Mouse (Mus musculus) midbrain, embryonic 14.5 days (tissue): ENCODE results near the gene Padi6. TPM values are rescaled to one million over a fixed set of nuclear protein-coding genes. Genes with fewer than 3 reads are reported as not detected.
A peak's percentile ranks its signal among the peaks of the same experiment; 100 is the strongest.

Experiments used
- ATAC-seq: fragments of 200-750 bp; cut with Nextera tagmentation; 2 replicates; pipeline ENCODE4 v1.8.0; 2017; ENCODE audit warnings: moderate number of reproducible peaks, moderate library complexity; ENCODE audit not compliant: low FRiP score, low TSS enrichment
- DNase-seq: peaks from one replicate; pipeline ENCODE4 v3.0.0-alpha.2; 2015
- H3K27ac ChIP-seq: fragments of 300-500 bp; sonication (generic); replicated peaks from 2 replicates; pipeline ENCODE4 v1.5.1; 2014; ENCODE audit warnings: mild to moderate bottlenecking, low read depth, low read length, moderate library complexity
- H3K27me3 ChIP-seq: fragments of 300-500 bp; sonication (generic); 2 replicates; pipeline ENCODE4 v1.6.1; 2014; ENCODE audit warnings: low read length, control low read depth, mixed read lengths; ENCODE audit not compliant: control insufficient read depth, insufficient read depth
- H3K36me3 ChIP-seq: fragments of 300-500 bp; sonication (generic); 2 replicates; pipeline ENCODE4 v1.6.1; 2014; ENCODE audit warnings: low read length, control low read depth; ENCODE audit not compliant: control insufficient read depth, insufficient read depth
- H3K4me1 ChIP-seq: fragments of 300-500 bp; sonication (generic); 2 replicates; pipeline ENCODE4 v1.6.1; 2014; ENCODE audit warnings: mild to moderate bottlenecking, antibody characterized with exemption, low read length, control low read depth; ENCODE audit not compliant: control insufficient read depth, insufficient read depth
- H3K4me2 ChIP-seq: fragments of 300-500 bp; sonication (generic); 2 replicates; pipeline ENCODE4 v1.6.1; 2014; ENCODE audit warnings: mild to moderate bottlenecking, low read length, moderate library complexity
- H3K4me3 ChIP-seq: fragments of 300-500 bp; sonication (generic); replicated peaks from 2 replicates; pipeline ENCODE4 v1.5.1; 2014; ENCODE audit warnings: low read depth, low read length
- H3K9ac ChIP-seq: fragments of 300-500 bp; sonication (generic); replicated peaks from 2 replicates; pipeline ENCODE4 v1.6.1; 2014; ENCODE audit warnings: mild to moderate bottlenecking, low read length, moderate library complexity
- H3K9me3 ChIP-seq: fragments of 300-500 bp; sonication (generic); 2 replicates; pipeline ENCODE4 v1.6.1; 2016; ENCODE audit warnings: low read length, control low read depth, mixed read lengths; ENCODE audit not compliant: control insufficient read depth
- WGBS: fragments of 180-500 bp; shearing (Covaris S2); extraction: QIAGEN DNeasy Blood & Tissue Kit; methylation state at CpG from one replicate; pipeline ENCODE4 v1.1.7; 2014; 5-methylcytosine and 5-hydroxymethylcytosine counted together
- microRNA-seq: library from miRNA; unstranded; fragments of <30 nt; microRNA quantifications from one replicate; pipeline ENCODE4, GENCODE M21; 2016
- polyA plus RNA-seq: library from polyadenylated mRNA; unstranded; fragments of >200 nt; fragmentation: Nextera tagmentation; extraction: Ambion mirVana; gene quantifications from 2 replicates; pipeline ENCODE4 v1.2.1, GENCODE M21; 2014

Padi6 gene
- polyA plus RNA-seq, 1 experiment from 2014 or later: not detected

- Histone ChIP-seq H3K36me3 (no peaks in the 10 kb centered on the region), H3K4me1 (peaks cover 8% of the 10 kb centered on the region; the same call in 1 of the 2 replicates), H3K4me3 (no peak overlapping the region), H3K9ac (no peak overlapping the region), H3K27ac (no peak overlapping the region), H3K4me2 (no peak overlapping the region), H3K27me3 (no peaks in the 10 kb centered on the region), H3K9me3 (no peaks in the 10 kb centered on the region)
- WGBS: 28% methylated on average over 18 of the region's 18 CpGs
- ATAC-seq (no peak), DNase-seq (peak; percentile 84)
These were observed 62.6 kb downstream of the Padi6 start for GRCm38 (mm10) chr4:140679723-140680380.

- Histone ChIP-seq H3K4me1 (peaks cover 4% of the 10 kb centered on the region; the same call in 1 of the 2 replicates), H3K36me3 (no peaks in the 10 kb centered on the region), H3K9ac (no peak overlapping the region), H3K4me2 (no peak overlapping the region), H3K27me3 (no peaks in the 10 kb centered on the region), H3K4me3 (no peak overlapping the region), H3K9me3 (no peaks in the 10 kb centered on the region), H3K27ac (no peak overlapping the region)
- no peak for ATAC-seq
- peak; percentile 75 for DNase-seq
- WGBS: 12% methylated on average over 5 of the region's 5 CpGs
These were observed 63.4 kb downstream of the Padi6 start for GRCm38 (mm10) chr4:140679038-140679437.

Small RNAs within 50 kb of the gene (microRNA-seq; reads per million reads assigned to microRNA genes)
- gene Gm23045: not detected
- gene Gm25951: not detected

Other genes starting within 250 kb of the Padi6 start
- 18.7 and 24.6 TPM in 2 replicates for gene Arhgef10l, start 76.6 kb downstream of the Padi6 start, polyA plus RNA-seq
- gene Rcc2, start 42.1 kb downstream of the Padi6 start, polyA plus RNA-seq: 21.2 and 21.5 TPM in 2 replicates
- 0.12 and 0.18 TPM in 2 replicates for gene Padi4, start 31.6 kb upstream of the Padi6 start, polyA plus RNA-seq
- gene Padi3, start 68.0 kb upstream of the Padi6 start, polyA plus RNA-seq: not detected in 2 replicates
- gene Padi1, start 103.1 kb upstream of the Padi6 start, polyA plus RNA-seq: 0.12 TPM in 1 of 2 replicates, not detected in the other
- 1.1 and 1.7 TPM in 2 replicates for gene Padi2, start 163.7 kb upstream of the Padi6 start, polyA plus RNA-seq
- 456 and 524 TPM in 2 replicates for gene Sdhb, start 218.6 kb upstream of the Padi6 start, polyA plus RNA-seq
- 162 and 173 TPM in 2 replicates for gene Atp13a2, start 244.2 kb upstream of the Padi6 start, polyA plus RNA-seq